Mouse (Mus musculus): ENCODE measurements around the gene Slc48a1.

GRCm38 (mm10) chr15:97754476-97754875 is 23.8 kb upstream of the Slc48a1 start:
- TF ChIP-seq CTCF (IDR thresholded peaks at IDR 0.05; ENCODE audit: borderline replicate concordance, insufficient read depth, low read depth, low read length) (no peak), POLR2A (IDR thresholded peaks at IDR 0.05; ENCODE audit: borderline replicate concordance, insufficient read depth, low read length) (no peak)
